Mouse (Mus musculus) bone marrow, adult 2 months (tissue): ENCODE data around the gene Sik1. TPM values are rescaled to one million over a fixed set of nuclear protein-coding genes. Genes with fewer than 3 reads are reported as not detected.

Experiments used
- H3K27ac ChIP-seq: fragments of 200-500 bp; 2 replicates; pipeline ENCODE4 v1.5.1; 2012; ENCODE audit warnings: low read depth, mild to moderate bottlenecking, control low read depth, inconsistent platforms, low read length; ENCODE audit not compliant: control insufficient read depth, poor library complexity, insufficient read depth
- H3K4me1 ChIP-seq: fragments of 200-500 bp; 2 replicates; pipeline ENCODE4 v1.6.1; 2011; ENCODE audit warnings: low read length; ENCODE audit not compliant: control insufficient read depth, insufficient read depth
- H3K4me3 ChIP-seq: fragments of 200-500 bp; replicated peaks from 2 replicates; pipeline ENCODE3; 2011; ENCODE audit warnings: mild to moderate bottlenecking, low read depth, low read length, control low read depth; ENCODE audit not compliant: control insufficient read depth
- CTCF ChIP-seq: fragments of 200-500 bp; IDR thresholded peaks from 2 replicates; pipeline ENCODE4 v1.5.1; 2011; ENCODE audit warnings: low read length, control low read depth; ENCODE audit not compliant: control insufficient read depth, insufficient read depth
- POLR2A ChIP-seq: fragments of 200-500 bp; IDR thresholded peaks from 2 replicates; pipeline ENCODE4 v1.6.1; 2011; ENCODE audit warnings: low read depth, mild to moderate bottlenecking, control low read depth, low read length, borderline replicate concordance; ENCODE audit not compliant: control insufficient read depth
- WGBS: fragments of 180-500 bp; shearing (Covaris S2); methylation state at CpG from one replicate; pipeline ENCODE4 v1.1.7; 2018; 5-methylcytosine and 5-hydroxymethylcytosine counted together
- polyA plus RNA-seq: library from polyadenylated mRNA; stranded (reverse); fragments of >200 nt; gene quantifications from 2 replicates; pipeline ENCODE4 v1.2.4, GENCODE M21; 2011; ENCODE audit warnings: low replicate concordance; ENCODE audit not compliant: missing spikeins, insufficient read depth, insufficient read length

The Sik1 gene
- polyA plus RNA-seq, 1 experiment: 42.9 TPM

- TF ChIP-seq CTCF (peak; percentile 17; the same call in 1 of the 2 replicates), POLR2A (no peak)
- Histone ChIP-seq H3K4me1 (peaks cover 26% of the 10 kb centered on the region), H3K4me3 (no peak overlapping the region), H3K27ac (peak overlapping the region; percentile 89)
- 30% methylated on average over 11 of the region's 11 CpGs for WGBS
These were observed 19.9 kb downstream of the Sik1 start for GRCm38 (mm10) chr17:31835528-31836263.

GRCm38 (mm10) chr17:31834320-31835065, 21.1 kb downstream of the Sik1 start:
- H3K4me3 ChIP-seq: no peak overlapping the region
- WGBS: 37% methylated on average over 6 of the region's 6 CpGs
- TF ChIP-seq CTCF (no peak), POLR2A (no peak)
- H3K27ac ChIP-seq: peak overlapping the region; percentile 91
- peaks cover 26% of the 10 kb centered on the region for H3K4me1 ChIP-seq

GRCm38 (mm10) chr17:31833752-31834151, 21.9 kb downstream of the Sik1 start:
- H3K27ac ChIP-seq: peak overlapping the region; percentile 91
- TF ChIP-seq CTCF: no peak
- 0 out of 2 replicates have a peak, but pooled peaks have one; percentile 26 for TF ChIP-seq POLR2A
- 8% methylated on average over 7 of the region's 7 CpGs for WGBS

GRCm38 (mm10) chr17:31832577-31832964, 23.0 kb downstream of the Sik1 start:
- H3K4me3 ChIP-seq: no peak overlapping the region
- WGBS: 86% methylated on average over 9 of the region's 9 CpGs
- peaks cover 24% of the 10 kb centered on the region for H3K4me1 ChIP-seq
- no peak overlapping the region for H3K27ac ChIP-seq
- TF ChIP-seq CTCF: no peak
- no peak for TF ChIP-seq POLR2A

More at GRCm38 (mm10) chr17:31833752-31834151, 21.9 kb downstream of the Sik1 start:
- Histone ChIP-seq H3K4me1 (peaks cover 25% of the 10 kb centered on the region), H3K4me3 (no peak overlapping the region)

- peaks cover 24% of the 10 kb centered on the region for H3K4me1 ChIP-seq
- TF ChIP-seq POLR2A: no peak
- TF ChIP-seq CTCF: no peak
These were observed 23.6 kb downstream of the Sik1 start for GRCm38 (mm10) chr17:31831866-31832576.

GRCm38 (mm10) chr17:31831097-31831865, 24.3 kb downstream of the Sik1 start:
- no peak overlapping the region for H3K4me3 ChIP-seq
- WGBS: 64% methylated on average over 6 of the region's 6 CpGs
- H3K4me1 ChIP-seq: peaks cover 28% of the 10 kb centered on the region
- no peak overlapping the region for H3K27ac ChIP-seq
- TF ChIP-seq POLR2A (no peak), CTCF (no peak)

More at GRCm38 (mm10) chr17:31831866-31832576, 23.6 kb downstream of the Sik1 start:
- H3K27ac ChIP-seq: no peak overlapping the region
- 80% methylated on average over 14 of the region's 14 CpGs for WGBS
- H3K4me3 ChIP-seq: no peak overlapping the region

- no peak for TF ChIP-seq POLR2A
- TF ChIP-seq CTCF: no peak
- WGBS: 82% methylated on average over 8 of the region's 8 CpGs
- H3K4me3 ChIP-seq: no peak overlapping the region
- H3K27ac ChIP-seq: 0 out of 2 replicates have a peak overlapping the region, but pooled peaks have one; percentile 18
- H3K4me1 ChIP-seq: peaks cover 23% of the 10 kb centered on the region
These were observed 25.0 kb downstream of the Sik1 start for GRCm38 (mm10) chr17:31830506-31831075.
